Mouse (Mus musculus) megakaryocyte, adult 5-6 weeks (primary cell): ENCODE data around the gene Ttll9. TPM values are rescaled to one million over a fixed set of nuclear protein-coding genes. Genes with fewer than 3 reads are reported as not detected.

Experiments used
- ATAC-seq: 2 replicates; pipeline ENCODE4 v1.8.0; 2016; ENCODE audit warnings: mild to moderate bottlenecking, inconsistent platforms; ENCODE audit not compliant: poor library complexity, severe bottlenecking
- total RNA-seq, 2 experiments: library from RNA; stranded (forward) in 1 of 2; stranded (reverse) in 1 of 2; fragments of 153-499, 151-499 nt in 1 of 2; fragments of 221-1000, 200-1000 nt in 1 of 2; gene quantifications; 2 replicates each; pipeline versions ENCODE4 v1.2.3 to v1.2.4; 2015 to 2017

The Ttll9 gene
- total RNA-seq (2015) (0.38 TPM in 1 of 2 replicates, not detected in the other), total RNA-seq (2017) (0.28 TPM in 1 of 2 replicates, not detected in the other)

DNA sequence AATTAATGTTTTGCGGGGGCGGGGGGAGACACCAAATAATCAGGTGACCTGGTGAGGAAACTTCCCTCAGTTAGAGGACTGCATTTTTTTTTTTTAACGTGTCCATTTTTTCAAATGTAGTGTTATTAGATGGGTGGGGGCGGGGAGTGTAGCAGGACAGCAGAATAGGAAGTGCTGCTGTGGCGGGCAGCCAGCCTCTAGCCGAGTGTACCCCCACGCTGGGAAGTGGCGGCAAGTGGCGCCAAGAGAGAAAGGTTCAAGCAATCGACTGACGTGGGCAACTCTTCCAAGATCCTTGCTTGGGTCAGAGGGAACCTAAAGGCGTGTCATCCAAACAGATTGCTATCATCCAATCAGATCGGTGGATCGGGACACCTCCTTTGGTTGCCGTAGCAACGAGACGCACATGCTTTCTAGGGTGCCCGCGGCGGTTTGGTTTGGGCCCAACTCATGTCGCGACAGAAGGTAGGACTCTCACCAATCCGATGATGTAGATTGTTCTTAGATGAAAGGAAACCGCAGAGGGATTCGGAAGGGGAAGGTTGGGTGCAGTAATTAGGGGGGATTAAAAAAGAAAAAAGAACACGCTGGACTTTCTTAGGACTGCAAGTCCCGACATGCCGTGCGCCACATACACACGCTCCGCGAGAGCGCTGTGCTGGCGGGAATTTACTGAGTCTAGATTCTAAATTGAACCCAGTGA, at the start of gene Ttll9:
Gene Ttll9 (plus strand): TSS at position 395 of the 703 bp plus-strand sequence.
- ATAC-seq = peak; percentile 88

DNA sequence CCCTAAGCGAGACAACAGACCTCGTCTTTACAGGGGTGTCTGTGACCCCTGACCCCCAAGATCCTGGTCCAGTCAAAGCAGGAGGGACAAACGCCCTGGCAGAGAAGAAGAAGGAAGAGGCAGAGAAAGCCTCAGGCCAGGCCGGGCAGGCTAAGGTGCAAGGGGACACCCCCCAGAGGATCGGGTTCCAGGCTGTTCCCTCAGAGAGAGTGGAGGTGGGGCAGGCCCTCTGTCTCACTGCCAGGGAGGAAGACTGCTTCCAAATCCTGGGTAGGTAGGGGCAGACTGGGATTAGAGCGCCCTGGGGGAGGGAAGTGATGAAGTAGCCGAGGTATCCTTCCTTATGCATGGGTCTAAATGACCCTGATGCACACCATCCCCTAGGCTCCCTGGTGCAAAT, 48.8 kb upstream of the Ttll9 start:
- ATAC-seq = no peak

- peak; percentile 98 for ATAC-seq
Measured at GRCm38 (mm10) chr2:152914310-152915120, 47.8 kb upstream of the Ttll9 start.

GRCm38 (mm10) chr2:152915453-152915852, 46.8 kb upstream of the Ttll9 start:
- no peak for ATAC-seq

DNA sequence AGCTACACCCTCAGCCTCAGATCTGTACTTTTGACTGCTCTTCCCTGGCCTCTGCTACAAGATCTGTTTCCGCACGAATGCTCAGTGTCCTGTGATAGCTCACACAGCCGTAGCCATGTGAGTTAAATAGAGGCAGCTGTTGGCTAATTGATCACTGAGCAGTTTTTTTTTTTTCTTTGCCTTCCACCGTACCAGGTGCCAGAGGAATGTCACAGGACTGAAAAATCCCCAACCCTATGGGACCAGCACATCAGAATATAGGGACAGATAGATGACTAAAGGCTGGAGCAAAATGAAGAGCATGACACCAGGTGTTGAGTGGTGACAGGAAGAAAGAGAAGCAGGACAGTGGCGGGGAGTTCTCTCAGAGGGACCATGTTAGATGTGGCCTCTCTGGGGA, 46.2 kb upstream of the Ttll9 start:
- no peak for ATAC-seq

- ATAC-seq = no peak
Measured at GRCm38 (mm10) chr2:152917671-152918070, 44.6 kb upstream of the Ttll9 start.

DNA sequence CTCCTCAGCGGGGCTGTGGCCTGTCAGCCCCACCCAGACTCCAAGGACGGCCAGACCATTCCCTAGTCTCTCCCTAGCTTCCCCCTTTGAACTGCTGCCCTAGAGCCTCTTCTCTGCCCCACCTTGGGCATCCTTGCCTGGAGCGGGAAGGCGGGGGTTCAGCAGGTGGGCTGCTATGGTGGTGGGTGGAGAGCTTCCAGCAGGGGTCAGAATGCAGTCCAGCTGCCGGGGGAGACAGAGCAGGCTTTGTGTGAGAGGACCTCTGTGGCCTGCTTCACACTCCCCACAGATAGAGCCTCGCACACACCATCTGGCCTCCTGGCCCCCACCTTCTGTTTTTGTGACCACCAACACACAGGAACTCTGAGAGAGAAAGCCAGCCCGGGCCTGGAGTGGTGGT, 39.9 kb upstream of the Ttll9 start:
- ATAC-seq = no peak

DNA sequence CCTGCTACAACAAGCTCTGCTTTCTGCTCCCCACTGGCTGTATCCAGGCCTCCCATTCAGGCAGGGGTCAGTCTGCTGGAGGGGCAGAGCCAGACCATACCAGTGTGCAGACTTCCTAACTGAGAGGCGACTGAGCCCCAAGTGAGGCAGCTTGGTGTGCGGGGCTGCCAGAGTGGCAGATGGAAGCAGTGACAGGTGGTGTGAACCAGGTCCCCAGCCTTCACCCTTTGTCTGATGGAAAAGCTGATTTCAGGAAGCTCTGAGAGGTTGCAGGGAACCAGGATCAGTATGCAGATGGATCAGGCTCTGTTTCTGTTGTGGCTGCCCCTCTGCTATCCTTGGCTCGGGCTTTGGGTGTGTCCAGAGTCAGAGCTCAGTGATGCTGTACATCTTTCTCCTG, 38.7 kb upstream of the Ttll9 start:
- no peak for ATAC-seq

GRCm38 (mm10) chr2:152924128-152924527, 38.2 kb upstream of the Ttll9 start:
- ATAC-seq = no peak

DNA sequence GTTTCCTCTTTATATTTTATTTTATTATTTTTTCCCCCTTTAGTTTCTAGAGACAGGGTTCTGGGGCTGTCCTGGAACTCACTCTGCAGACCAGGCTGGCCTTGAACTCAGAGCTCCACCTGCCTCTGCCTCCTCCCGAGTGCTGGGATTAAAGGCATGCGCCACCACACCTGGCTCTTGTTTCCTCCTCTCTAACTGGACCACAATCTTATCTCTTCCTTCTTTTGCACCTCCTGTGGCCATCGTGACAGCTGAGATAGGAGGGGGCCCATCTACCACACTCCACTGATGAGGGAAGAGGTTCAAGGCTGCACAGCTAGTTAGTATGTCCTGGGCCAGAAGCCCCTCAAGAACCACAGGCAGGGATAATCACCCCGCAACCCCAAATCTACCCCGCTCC, 37.7 kb upstream of the Ttll9 start:
- no peak for ATAC-seq

GRCm38 (mm10) chr2:152925189-152925872, 37.0 kb upstream of the Ttll9 start:
- ATAC-seq = peak; percentile 78

DNA sequence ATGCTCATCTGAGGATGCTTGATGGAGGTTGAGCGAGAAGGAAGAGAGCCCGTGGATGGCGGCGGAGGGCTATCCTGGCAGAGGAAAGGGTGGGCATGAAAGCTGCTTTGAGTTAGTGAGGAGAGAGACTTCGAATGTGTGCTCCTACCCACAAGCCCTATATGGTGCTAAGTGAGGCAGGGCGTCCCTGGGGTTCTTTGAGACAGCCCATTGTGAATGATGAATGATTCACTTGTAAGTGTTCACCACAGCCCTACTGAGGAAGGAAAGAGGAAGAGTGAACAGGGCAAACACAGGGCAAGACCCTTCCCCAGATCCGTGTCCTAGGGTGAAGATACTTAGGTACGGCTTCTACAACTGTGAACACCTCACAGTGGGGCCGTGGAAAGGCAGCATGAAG, 35.4 kb upstream of the Ttll9 start:
- 0 out of 2 replicates have a peak, but pooled peaks have one; percentile 13 for ATAC-seq

DNA sequence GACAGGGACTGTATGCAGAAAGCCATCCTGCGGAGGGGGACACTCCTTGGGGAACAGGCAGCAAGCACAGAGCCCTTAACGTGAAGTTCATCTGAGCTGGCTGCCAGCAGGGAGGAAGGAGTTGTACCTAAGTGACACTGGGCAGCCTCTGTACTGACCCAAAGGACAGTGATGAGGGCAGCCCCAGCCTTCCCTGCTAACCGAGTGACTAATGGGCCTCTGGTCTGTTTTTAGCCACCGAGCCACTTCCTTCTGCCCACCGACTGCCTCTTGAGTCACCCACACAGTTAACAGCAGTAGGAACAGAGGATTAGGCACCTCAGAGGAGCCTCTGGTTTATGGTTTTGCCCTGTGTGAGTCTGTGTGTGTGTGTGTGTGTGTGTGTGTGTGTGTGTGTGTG, 34.9 kb upstream of the Ttll9 start:
- peak; percentile 51 for ATAC-seq

- no peak for ATAC-seq
Measured at GRCm38 (mm10) chr2:152928219-152928987, 33.9 kb upstream of the Ttll9 start.

GRCm38 (mm10) chr2:152928988-152929370, 33.3 kb upstream of the Ttll9 start:
- ATAC-seq = no peak

DNA sequence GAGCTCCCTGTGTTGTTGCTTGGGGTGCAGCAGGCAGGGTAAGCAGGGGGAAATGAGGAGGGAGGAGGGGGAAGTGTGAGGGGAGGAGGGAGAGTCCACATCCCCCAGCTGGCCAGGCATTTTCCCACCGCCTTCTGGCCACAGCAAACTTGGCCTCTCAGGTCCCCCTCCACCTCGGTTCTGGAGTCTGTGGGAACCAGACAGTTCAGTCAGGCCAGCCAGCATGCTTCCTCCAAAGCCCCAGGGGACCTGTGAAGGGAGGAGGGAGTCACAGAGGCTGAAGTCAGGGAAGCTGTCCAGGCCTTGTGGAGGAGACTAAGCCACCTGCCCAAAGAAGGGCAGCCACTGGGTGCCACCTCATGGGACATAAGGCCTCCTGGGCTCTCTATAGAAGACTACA, 32.0 kb upstream of the Ttll9 start:
- ATAC-seq = no peak

DNA sequence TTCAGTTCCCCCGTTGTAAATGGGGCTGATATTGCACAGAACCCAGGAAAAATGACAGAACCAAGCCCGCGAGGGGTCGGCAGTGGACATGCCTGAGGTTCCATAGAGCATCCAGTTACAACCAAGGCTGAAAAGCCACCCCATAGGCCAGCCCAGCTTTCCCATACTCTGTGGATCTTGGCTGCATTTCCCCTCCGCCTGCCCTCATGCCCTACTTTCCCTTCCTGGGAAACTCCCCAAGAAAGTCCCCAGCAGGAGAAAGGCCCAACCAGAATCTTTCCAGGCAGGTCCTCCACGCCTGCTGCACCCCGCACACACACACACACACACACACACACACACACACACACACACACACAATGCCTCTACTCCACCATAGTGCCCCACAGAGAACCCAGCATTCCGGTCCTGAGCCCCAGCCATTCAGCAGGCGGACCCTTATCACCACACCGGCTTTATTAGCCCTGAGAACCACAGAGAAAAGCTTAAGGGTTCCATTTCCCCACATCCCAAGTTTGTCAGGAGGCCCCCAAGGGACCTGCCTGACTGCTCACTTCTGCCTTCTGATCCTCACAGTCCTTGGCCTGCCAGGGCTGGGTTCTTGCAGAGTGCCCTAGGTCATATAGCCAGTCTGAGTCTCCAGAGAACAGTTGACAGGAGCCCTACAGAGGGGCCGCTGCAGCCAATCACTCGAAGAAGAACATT, 30.7 kb upstream of the Ttll9 start:
- no peak for ATAC-seq

DNA sequence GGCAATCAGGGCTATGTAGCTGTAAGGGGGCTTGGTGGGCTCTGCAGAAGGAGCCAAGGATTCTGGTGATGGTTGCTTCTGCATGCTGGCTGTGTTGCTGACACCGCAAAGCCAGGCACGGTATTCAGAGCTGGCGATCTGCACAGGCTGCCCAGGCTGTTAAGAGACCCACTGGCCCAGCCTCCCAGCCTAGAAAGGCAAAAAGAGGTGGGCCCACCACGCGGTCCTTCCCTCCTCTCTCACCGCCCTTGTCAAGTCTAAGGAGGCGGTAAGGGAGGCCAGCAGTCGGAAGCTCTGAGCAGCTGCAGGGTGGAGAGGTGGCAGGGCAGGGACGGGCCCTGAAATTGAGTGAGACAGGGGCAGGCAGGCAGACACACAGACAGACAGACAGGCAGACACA, 29.2 kb upstream of the Ttll9 start, which contains the start of gene Foxs1:
Gene Foxs1 (minus strand): TSS at position 161 of the 400 bp plus-strand sequence.
- no peak for ATAC-seq

GRCm38 (mm10) chr2:152933614-152934013, 28.7 kb upstream of the Ttll9 start:
- peak; percentile 88 for ATAC-seq

GRCm38 (mm10) chr2:152939846-152940245, 22.4 kb upstream of the Ttll9 start:
- ATAC-seq = peak; percentile 75
